Mouse (Mus musculus) hematopoietic stem cell, adult 5-6 weeks (primary cell): ENCODE data around the gene Cables2. TPM values are rescaled to one million over a fixed set of nuclear protein-coding genes. Genes with fewer than 3 reads are reported as not detected.
A peak's percentile ranks its signal among the peaks of the same experiment; 100 is the strongest.

Experiments
- ATAC-seq, 2 experiments: fragments of 125-278 bp in 1 of 2; replicated peaks in 1 of 2; 2 replicates each; pipeline ENCODE4 v1.8.0; 2016 to 2017; ENCODE audit warnings: inconsistent platforms in 2 of 2, mild to moderate bottlenecking in 2 of 2, moderate number of reproducible peaks in 2 of 2, low read depth in 1 of 2, moderate TSS enrichment in 1 of 2; ENCODE audit not compliant: low FRiP score in 2 of 2, poor library complexity in 2 of 2, severe bottlenecking in 2 of 2, insufficient read depth in 1 of 2, low TSS enrichment in 1 of 2
- total RNA-seq: library from RNA; stranded (forward); fragments of 172-1452, 232-1000 nt; gene quantifications from 2 replicates; pipeline ENCODE4 v1.2.3, GENCODE M21; 2017

Cables2 gene
- total RNA-seq, 1 experiment from 2014 or later: 9.8 TPM

GRCm38 (mm10) chr2:180220165-180220564 is 53.1 kb downstream of the Cables2 start:
- no peak for ATAC-seq

DNA sequence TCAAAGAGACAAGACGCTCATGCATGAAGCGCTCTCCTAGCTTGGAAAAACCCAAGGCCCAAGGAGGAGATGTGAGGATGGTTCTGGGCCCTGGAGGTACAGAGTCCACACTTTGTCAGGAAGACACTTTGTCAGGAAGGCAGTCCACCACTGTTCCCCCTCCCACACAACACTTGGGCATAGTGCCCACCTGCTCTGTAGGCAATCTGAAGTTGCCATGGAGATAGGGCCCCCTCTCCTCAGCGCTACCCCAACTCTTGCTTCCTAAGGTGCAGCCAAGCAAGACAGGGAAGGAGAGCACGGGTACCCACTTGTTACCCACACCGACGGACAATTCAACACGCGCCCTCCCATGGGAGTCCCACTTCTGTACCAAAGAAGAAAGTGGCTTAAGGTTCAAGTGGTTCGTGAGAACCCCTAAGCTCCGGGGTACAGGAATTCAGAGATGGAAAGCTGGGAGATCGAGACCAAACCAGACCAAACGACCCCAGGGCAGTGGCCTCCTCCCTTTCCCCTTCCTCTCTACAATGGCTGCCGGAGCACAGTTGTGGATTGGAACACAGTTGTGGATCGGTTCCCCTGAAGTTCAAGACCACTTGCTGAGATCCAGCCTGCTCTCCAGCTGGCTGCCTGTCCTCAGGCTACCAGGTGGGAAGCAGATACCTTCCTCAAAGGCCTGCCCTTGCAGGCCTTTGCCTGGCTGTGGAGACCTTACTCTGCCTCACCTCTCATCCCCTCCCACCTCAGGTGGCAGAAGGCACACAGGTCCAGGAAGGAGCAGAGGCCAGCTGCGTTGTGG is 54.0 kb downstream of the Cables2 start:
- ATAC-seq: no peak

- ATAC-seq: no peak
These were observed 54.6 kb downstream of the Cables2 start for GRCm38 (mm10) chr2:180218677-180219076.

GRCm38 (mm10) chr2:180218241-180218640 is 55.1 kb downstream of the Cables2 start:
- ATAC-seq: no peak

- ATAC-seq: no peak
These were observed 55.7 kb downstream of the Cables2 start for GRCm38 (mm10) chr2:180217587-180217986.

DNA sequence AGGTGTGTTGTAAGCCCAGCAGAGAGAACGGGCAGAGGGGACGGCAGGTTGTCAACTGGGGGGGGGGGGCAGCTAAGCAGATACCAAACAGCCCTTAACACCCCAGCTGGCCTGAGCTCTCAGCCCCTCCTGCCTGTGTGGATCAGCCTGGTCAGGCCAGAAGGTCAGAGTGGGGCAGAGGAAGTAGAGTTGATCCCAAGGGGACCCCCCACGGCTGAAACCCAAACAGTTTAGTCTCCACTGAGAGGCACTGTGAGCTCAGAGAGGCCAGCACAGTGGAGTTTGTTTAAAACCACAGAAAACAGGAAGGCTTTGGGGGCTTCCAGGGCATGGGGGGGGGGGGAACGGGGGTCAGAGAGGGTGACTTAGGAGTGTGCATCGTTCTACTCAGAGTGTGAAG is 56.4 kb downstream of the Cables2 start:
- ATAC-seq: no peak

DNA sequence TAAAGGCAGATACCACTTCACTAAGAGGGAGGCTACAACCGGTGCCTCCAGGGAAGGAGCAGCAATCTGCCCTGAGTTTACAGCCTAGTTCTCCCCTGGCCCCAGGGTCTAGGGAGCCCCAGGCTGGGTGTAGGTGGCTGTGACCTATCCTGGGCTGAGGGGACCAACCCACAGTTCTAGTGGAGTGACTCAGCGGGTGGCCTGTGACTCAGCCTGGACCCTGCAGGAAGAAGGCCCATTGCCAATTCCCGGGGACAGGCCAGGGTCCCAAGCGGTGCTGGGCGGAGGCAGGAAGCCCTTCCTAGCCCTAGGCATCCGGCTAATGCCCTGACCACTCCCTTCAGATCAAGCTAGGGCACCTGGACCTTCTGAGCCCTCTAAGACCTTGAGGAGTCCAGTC is 57.3 kb downstream of the Cables2 start:
- ATAC-seq: 0 out of 4 replicates have a peak, but pooled peaks of 1 of the 2 experiments have one; percentile 18

GRCm38 (mm10) chr2:180215011-180215461 is 58.3 kb downstream of the Cables2 start:
- ATAC-seq: no peak

DNA sequence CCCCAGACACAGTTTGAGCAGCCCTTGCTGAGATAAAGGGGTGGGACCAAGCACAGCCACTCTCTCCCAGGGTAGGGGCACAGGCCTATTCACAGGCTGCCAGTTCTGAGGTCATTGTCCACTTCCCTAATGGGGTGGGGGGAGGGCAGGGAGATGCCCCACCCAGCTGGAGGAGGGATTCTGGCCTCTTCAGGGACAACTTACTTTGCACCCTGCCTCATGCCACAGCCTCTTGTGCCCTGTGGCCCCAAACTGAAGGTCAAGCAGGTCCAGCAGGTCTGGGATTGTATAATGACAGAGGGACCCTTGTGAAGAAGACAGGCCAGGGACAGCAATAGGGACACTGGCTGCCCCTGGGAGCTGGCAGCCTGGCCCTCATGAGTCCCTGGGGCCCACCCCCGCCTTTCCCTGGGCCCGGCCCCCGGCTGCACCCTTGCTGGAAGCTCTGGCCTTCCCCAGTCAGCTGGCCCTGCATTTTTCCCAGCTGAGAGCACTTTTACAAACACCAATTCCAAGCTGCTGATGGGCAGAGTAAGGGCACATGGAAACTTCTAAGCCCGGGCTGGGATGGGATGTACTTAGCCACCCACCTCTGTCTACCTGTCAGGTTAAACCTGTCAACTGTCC is 58.8 kb downstream of the Cables2 start:
- no peak for ATAC-seq

DNA sequence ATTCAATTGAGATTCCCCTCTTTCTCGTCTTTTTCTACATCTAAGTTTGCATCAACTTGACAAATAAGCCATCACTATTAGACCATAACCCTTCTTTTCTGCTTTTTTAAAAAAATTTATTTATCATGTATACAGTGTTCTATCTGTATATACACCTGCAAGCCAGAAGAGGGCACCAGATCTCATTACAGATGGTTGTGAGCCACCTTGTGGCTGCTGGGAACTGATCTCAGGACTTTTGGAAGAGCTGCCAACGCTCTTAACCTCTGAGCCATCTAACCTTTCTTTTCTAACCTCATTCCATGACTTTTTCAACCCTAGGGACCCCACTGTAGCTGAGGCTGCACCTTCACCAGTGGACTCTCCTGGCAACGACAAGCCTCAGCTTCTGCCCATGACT is 61.0 kb downstream of the Cables2 start:
- no peak for ATAC-seq

DNA sequence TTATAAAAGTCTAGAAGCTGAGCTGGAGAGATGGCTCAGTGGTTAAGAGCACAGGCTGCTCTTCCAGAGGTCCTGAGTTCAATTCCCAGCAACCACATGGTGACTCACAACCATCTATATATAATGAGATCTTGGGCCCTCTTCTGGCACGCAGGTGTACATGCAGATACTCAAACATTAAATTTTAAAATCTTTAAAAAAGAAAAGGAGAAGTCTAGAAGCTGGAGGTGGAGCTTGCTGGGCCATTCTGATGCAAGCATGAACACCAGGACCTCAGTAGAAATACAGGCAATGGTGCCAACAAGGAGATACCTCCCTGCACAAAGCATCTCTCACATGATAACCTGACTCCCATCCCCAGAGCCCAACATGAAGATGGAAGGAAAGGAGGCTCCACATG is 64.3 kb downstream of the Cables2 start:
- no peak for ATAC-seq

Other genes starting within 250 kb of the Cables2 start
- 40.8 and 47.7 TPM in 2 replicates for gene Lsm14b, start 248.5 kb downstream of the Cables2 start, total RNA-seq
- 301 and 338 TPM in 2 replicates for gene Psma7, start 231.1 kb downstream of the Cables2 start, total RNA-seq
- 3.6 and 4.4 TPM in 2 replicates for gene Ss18l1, start 231.0 kb downstream of the Cables2 start, total RNA-seq
- 17.3 and 22.5 TPM in 2 replicates for gene Mtg2, start 202.9 kb downstream of the Cables2 start, total RNA-seq
- not detected in 2 replicates for gene Hrh3, start 169.0 kb downstream of the Cables2 start, total RNA-seq
- gene Osbpl2, start 154.2 kb downstream of the Cables2 start, total RNA-seq: 35.1 and 36.2 TPM in 2 replicates
- gene Adrm1, start 102.0 kb downstream of the Cables2 start, total RNA-seq: 35.0 and 45.6 TPM in 2 replicates
- 0.20 and 1.9 TPM in 2 replicates for gene Lama5, start 47.6 kb downstream of the Cables2 start, total RNA-seq
- 2,895 and 4,157 TPM in 2 replicates for gene Rps21, start 16.1 kb downstream of the Cables2 start, total RNA-seq
- not detected in 2 replicates for gene Rbbp8nl, start 16.4 kb upstream of the Cables2 start, total RNA-seq
- gene Gata5, start 61.2 kb upstream of the Cables2 start, total RNA-seq: not detected in 2 replicates
- gene Slco4a1, start 182.7 kb upstream of the Cables2 start, total RNA-seq: 6.9 and 8.9 TPM in 2 replicates
- gene Ntsr1, start 226.5 kb upstream of the Cables2 start, total RNA-seq: not detected in 2 replicates